Mouse (Mus musculus) frontal cortex, adult (tissue): ENCODE measurements at regions not wholly inside any gene's neighbourhood (a gene's known extent, or its start where the extent isn't known, plus 50 kb on each side); places are given as distances from the start of the nearest gene placed in this dataset.

Source experiments
- ATAC-seq: cut with Nextera tagmentation; 2 replicates; pipeline ENCODE4 v1.9.2; 2017; ENCODE audit warnings: mild to moderate bottlenecking, moderate library complexity, mixed read lengths; ENCODE audit not compliant: low TSS enrichment

DNA sequence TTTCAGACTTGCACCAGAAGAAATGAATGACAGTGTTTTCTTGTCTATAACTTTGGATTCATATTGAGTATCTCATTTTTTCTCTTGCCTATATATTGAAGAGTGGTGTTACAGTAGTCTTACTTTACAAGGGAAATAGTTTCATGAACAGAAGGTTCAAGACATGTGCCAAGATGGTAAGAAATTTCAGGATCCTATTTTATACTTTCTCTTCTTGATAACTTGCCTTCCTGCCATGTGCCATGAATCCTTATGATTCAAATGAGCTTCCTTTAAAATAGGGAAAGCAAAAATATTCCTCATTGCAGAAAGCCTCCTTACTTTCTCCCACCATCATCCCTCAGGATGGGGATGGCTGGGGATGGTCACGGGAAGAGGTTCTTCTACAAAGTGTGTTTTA lies 812.8 kb upstream of the Gm10801 start:
- peak; percentile 88 for ATAC-seq

DNA sequence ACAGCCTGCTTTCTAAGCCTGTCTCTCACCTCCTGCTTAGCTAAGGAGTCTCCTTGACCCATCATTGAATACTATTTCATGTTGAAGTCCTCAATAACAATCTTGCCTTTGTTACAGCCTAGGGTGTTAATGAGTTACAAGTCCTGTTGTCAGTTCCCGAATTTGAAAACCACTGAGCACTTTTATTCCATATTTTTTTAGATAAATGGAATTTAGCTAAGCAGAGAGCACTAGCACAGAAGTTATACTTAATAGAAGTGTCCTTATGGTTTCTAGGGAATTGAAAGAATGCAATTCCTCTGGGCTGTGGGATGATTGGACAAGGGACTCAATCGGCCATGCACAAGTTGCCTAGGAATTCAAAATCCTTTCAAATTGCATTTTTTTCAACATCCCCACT lies 790.8 kb upstream of the Gm10801 start:
- ATAC-seq: no peak
